Mouse (Mus musculus) lung, embryonic 14.5 days (tissue): ENCODE results near the gene Abhd17a. TPM values are rescaled to one million over a fixed set of nuclear protein-coding genes. Genes with fewer than 3 reads are reported as not detected.
A peak's percentile ranks its signal among the peaks of the same experiment; 100 is the strongest.

Experiments
- ATAC-seq: fragments of 200-750 bp; cut with Nextera tagmentation; 2 replicates; pipeline ENCODE4 v1.8.0; 2017; ENCODE audit warnings: mild to moderate bottlenecking, moderate TSS enrichment, moderate library complexity; ENCODE audit not compliant: insufficient read depth
- DNase-seq: peaks from one replicate; pipeline ENCODE4 v3.0.0-alpha.2; 2015
- H3K27ac ChIP-seq: fragments of 300-500 bp; sonication (generic); 2 replicates; pipeline ENCODE4 v1.5.1; 2014; ENCODE audit warnings: low read depth, mild to moderate bottlenecking, moderate library complexity
- H3K27me3 ChIP-seq: fragments of 300-500 bp; sonication (generic); 2 replicates; pipeline ENCODE4 v1.6.1; 2014; ENCODE audit warnings: low read length, control low read depth; ENCODE audit not compliant: insufficient read depth
- H3K36me3 ChIP-seq: fragments of 300-500 bp; sonication (generic); 2 replicates; pipeline ENCODE4 v1.6.1; 2014; ENCODE audit warnings: control low read depth; ENCODE audit not compliant: insufficient read depth
- H3K4me1 ChIP-seq: fragments of 300-500 bp; sonication (generic); 2 replicates; pipeline ENCODE4 v1.6.1; 2014; ENCODE audit warnings: antibody characterized with exemption, control low read depth; ENCODE audit not compliant: insufficient read depth
- H3K4me2 ChIP-seq: fragments of 300-500 bp; sonication (generic); 2 replicates; pipeline ENCODE4 v1.6.1; 2014; ENCODE audit warnings: mild to moderate bottlenecking
- H3K4me3 ChIP-seq: fragments of 300-500 bp; sonication (generic); 2 replicates; pipeline ENCODE4 v1.5.1; 2014; ENCODE audit warnings: low read depth, low read length
- H3K9ac ChIP-seq: fragments of 300-500 bp; sonication (generic); 2 replicates; pipeline ENCODE4 v1.6.1; 2014
- H3K9me3 ChIP-seq: fragments of 300-500 bp; sonication (generic); 2 replicates; pipeline ENCODE4 v1.6.1; 2016; ENCODE audit warnings: low read depth, low read length, control low read depth
- CTCF ChIP-seq: IDR thresholded peaks from 2 replicates; pipeline ENCODE4 v1.5.1; 2016; ENCODE audit warnings: antibody characterized with exemption, low read depth
- WGBS: fragments of 180-500 bp; shearing (Covaris S2); extraction: QIAGEN DNeasy Blood & Tissue Kit; methylation state at CpG from one replicate; pipeline ENCODE4 v1.1.7; 2014; 5-methylcytosine and 5-hydroxymethylcytosine counted together
- polyA plus RNA-seq: library from polyadenylated mRNA; unstranded; fragments of >200 nt; fragmentation: Nextera tagmentation; extraction: Ambion mirVana; gene quantifications from 2 replicates; pipeline ENCODE4 v1.2.1, GENCODE M21; 2014

Abhd17a gene
- polyA plus RNA-seq = 151 and 153 TPM in 2 replicates

GRCm38 (mm10) chr10:80589879-80590854 lies at the start of gene Abhd17a:
Gene Abhd17a, minus strand, starts transcription at chr10:80590341.
- H3K4me1 ChIP-seq = peaks cover 5% of the 10 kb centered on the region; the same call in 1 of the 2 replicates
- H3K36me3 ChIP-seq = peaks cover 15% of the 10 kb centered on the region; the same call in 1 of the 2 replicates
- DNase-seq = peak; percentile 99
- H3K4me2 ChIP-seq = peak within 1 kb of the TSS; percentile 70
- peak within 1 kb of the TSS; percentile 93 for H3K4me3 ChIP-seq
- peak within 1 kb of the TSS; percentile 83 for H3K9ac ChIP-seq
- no peak for TF ChIP-seq CTCF
- H3K27me3 ChIP-seq = no peaks in the 10 kb centered on the region
- ATAC-seq = peak; percentile 94
- H3K27ac ChIP-seq = peak within 1 kb of the TSS; percentile 56; the same call in 1 of the 2 replicates
- no peaks in the 10 kb centered on the region for H3K9me3 ChIP-seq
- under 1% methylated on average over 73 of the region's 73 CpGs for WGBS

DNA sequence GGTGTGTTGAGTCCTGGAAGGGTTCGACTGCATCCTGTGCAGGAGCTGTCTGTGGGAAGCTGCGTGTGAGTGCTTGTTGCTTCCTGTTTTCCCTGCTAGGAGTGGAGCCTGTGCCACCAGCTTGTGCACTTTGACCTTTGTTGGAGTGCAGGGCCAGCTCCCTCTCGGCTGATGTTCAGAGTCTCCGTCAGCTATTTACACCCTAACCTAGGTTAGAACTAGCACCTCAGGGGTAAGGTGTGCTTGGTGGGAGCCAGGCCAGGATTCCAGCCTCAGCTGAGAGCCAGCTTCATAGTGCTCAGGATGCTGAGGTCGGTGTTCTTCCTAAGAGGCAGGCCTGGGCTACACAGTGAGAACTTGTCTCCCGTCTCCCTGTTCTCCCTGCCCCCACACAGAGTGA lies 45.2 kb upstream of the Abhd17a start:
- WGBS = 77% methylated on average over 6 of the region's 6 CpGs
- ATAC-seq = no peak
- H3K36me3 ChIP-seq = peaks cover 74% of the 10 kb centered on the region

DNA sequence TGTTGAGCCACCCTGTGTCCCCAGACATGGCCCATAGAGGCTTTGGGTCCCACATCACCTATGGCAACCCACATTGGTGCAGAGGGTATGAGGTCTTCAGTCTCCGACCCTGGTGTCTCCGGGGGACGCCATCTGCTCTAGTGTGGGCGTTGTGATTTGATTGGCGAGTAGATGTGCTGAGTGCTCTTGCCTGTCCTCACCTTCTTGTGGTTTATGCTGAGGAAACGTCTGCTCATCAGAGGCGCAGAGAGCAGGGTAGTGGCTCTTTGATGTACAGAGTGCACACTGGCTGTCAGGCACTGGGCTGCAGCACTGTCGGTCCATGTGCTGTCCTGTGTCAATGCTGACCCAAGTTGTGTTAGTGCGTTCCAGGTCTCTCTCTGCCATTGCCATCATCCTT lies 38.8 kb upstream of the Abhd17a start:
- DNase-seq (no peak), ATAC-seq (no peak)
- no peak overlapping the region for H3K9ac ChIP-seq
- TF ChIP-seq CTCF = no peak
- H3K4me2 ChIP-seq = no peak overlapping the region
- peaks cover 22% of the 10 kb centered on the region; the same call in 1 of the 2 replicates for H3K36me3 ChIP-seq
- peaks cover 3% of the 10 kb centered on the region for H3K4me1 ChIP-seq
- H3K9me3 ChIP-seq = no peaks in the 10 kb centered on the region
- H3K27ac ChIP-seq = no peak overlapping the region
- WGBS = 86% methylated on average over 9 of the region's 9 CpGs
- no peaks in the 10 kb centered on the region for H3K27me3 ChIP-seq
- H3K4me3 ChIP-seq = no peak overlapping the region

More for the DNA sequence above, 45.2 kb upstream of the Abhd17a start:
- no peak for DNase-seq
- H3K27me3 ChIP-seq = no peaks in the 10 kb centered on the region
- H3K4me2 ChIP-seq = no peak overlapping the region
- no peak overlapping the region for H3K9ac ChIP-seq
- no peaks in the 10 kb centered on the region for H3K4me1 ChIP-seq
- no peaks in the 10 kb centered on the region for H3K9me3 ChIP-seq
- no peak overlapping the region for H3K4me3 ChIP-seq
- no peak overlapping the region for H3K27ac ChIP-seq
- no peak for TF ChIP-seq CTCF

- peak overlapping the region; percentile 3; the same call in 1 of the 2 replicates for H3K9ac ChIP-seq
These were observed 37.5 kb upstream of the Abhd17a start for GRCm38 (mm10) chr10:80627685-80628084.

GRCm38 (mm10) chr10:80625764-80626163 lies 35.6 kb upstream of the Abhd17a start:
- no peak overlapping the region for H3K4me3 ChIP-seq
- WGBS = 93% methylated on average over 4 of the region's 4 CpGs

More at GRCm38 (mm10) chr10:80627685-80628084, 37.5 kb upstream of the Abhd17a start:
- Histone ChIP-seq H3K4me3 (no peak overlapping the region), H3K27me3 (no peaks in the 10 kb centered on the region), H3K4me1 (peaks cover 3% of the 10 kb centered on the region), H3K36me3 (peaks cover 18% of the 10 kb centered on the region; the same call in 1 of the 2 replicates), H3K27ac (no peak overlapping the region), H3K9me3 (no peaks in the 10 kb centered on the region), H3K4me2 (no peak overlapping the region)
- 36% methylated on average over 2 of the region's 2 CpGs for WGBS
- ATAC-seq (peak; percentile 32), DNase-seq (no peak)
- TF ChIP-seq CTCF = no peak

DNA sequence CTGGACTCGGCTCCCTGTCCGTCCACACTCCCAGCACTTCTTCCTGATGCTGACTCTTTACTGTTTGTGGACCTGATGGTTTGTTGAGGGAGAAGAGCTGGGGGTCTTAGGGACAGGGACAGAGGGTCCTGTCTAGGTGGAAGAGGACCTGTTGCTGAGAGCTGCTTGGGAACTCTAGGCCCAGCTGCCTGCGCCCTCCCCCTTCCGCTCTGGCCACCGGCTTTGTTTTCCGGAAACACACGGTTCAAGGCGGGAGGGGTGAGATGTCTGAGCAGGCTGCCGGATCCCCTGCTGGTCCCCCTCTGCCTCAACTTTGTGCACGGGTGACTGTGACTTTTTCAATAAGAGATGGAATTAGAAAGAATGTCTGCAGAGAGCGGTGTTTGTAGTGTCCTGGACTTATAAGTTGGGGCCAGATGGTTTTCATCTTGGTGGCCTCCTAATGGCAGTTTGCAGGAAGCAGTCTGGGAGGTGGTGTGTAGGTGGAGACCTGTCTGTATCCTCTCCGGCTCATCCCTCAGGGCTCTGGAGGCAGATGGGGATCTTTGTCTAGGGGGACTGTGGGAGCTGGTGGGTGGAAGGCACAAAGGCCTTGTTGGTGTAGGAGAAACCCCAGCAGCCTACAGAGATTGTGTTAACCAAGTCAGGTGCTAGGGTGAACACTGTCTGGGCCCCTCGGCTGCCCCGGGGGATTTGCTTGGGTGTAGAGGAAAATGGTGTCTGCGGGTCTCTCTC lies 33.5 kb upstream of the Abhd17a start:
- Histone ChIP-seq H3K9ac (peak overlapping the region; percentile 87), H3K27ac (peak overlapping the region; percentile 88), H3K27me3 (no peaks in the 10 kb centered on the region), H3K36me3 (peaks cover 9% of the 10 kb centered on the region; the same call in 1 of the 2 replicates), H3K4me3 (peak overlapping the region; percentile 93), H3K4me2 (peak overlapping the region; percentile 98), H3K4me1 (peaks cover 9% of the 10 kb centered on the region), H3K9me3 (no peaks in the 10 kb centered on the region)
- TF ChIP-seq CTCF = no peak
- DNase-seq = peak; percentile 69
- WGBS = 9% methylated on average over 15 of the region's 15 CpGs
- ATAC-seq = no peak

More at GRCm38 (mm10) chr10:80625764-80626163, 35.6 kb upstream of the Abhd17a start:
- H3K4me2 ChIP-seq = no peak overlapping the region
- no peak overlapping the region for H3K27ac ChIP-seq
- H3K27me3 ChIP-seq = no peaks in the 10 kb centered on the region
- peaks cover 12% of the 10 kb centered on the region; the same call in 1 of the 2 replicates for H3K36me3 ChIP-seq
- no peak for TF ChIP-seq CTCF
- H3K9me3 ChIP-seq = no peaks in the 10 kb centered on the region
- ATAC-seq = no peak
- no peak for DNase-seq
- no peak overlapping the region for H3K9ac ChIP-seq
- peaks cover 9% of the 10 kb centered on the region for H3K4me1 ChIP-seq
